Mouse (Mus musculus): ENCODE results near the gene Tex13c2. TPM values are rescaled to one million over a fixed set of nuclear protein-coding genes. Genes with fewer than 3 reads are reported as not detected.

Tex13c2 gene
- total RNA-seq (2017): not detected in 2 replicates

DNA sequence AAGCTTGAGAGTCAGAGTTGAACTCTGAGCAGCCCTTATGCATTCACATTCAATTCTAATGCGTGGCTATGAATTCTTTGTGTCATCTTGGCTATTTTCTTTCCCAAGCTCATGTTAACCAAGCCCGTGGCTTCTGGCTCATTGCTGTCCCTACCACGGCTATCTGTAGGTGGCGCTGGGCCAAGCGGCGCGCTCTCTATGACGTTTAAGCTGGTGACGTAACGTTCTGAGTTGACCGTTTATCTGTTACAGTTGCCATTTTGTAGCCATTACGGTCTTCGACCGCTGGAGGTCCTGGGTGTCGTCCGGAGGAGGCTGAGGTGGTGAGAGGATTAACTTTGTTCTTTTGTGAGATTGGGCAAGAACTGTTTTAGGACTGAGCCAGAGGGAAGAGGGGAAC is at the start of gene Tex13c2:
TSS of gene Tex13c2 (plus strand) at position 246 of the 400 bp plus-strand sequence.
- ATAC-seq (replicated peaks; ENCODE audit: low read depth, poor library complexity, severe bottlenecking): no peak

DNA sequence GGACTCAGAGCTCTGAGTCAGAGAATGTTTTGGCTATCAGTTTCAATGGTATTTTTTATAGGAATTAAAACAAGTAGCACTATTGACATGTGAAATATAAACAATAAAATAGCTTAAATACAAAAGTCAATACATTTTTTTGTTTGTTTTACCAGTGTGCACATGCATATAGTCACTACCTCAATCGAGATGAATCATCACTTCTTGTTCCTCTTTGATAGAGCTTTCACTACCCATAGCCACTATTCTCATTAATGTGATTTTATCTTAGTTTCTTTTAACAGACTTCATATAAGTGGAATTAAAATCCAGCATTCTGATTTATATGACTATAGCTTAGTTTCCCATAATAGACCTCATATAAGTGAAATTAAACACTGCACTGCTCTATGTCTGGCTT is 39.2 kb upstream of the Tex13c2 start:
- ATAC-seq (replicated peaks; ENCODE audit: low read depth, poor library complexity, severe bottlenecking): peak; percentile 72

DNA sequence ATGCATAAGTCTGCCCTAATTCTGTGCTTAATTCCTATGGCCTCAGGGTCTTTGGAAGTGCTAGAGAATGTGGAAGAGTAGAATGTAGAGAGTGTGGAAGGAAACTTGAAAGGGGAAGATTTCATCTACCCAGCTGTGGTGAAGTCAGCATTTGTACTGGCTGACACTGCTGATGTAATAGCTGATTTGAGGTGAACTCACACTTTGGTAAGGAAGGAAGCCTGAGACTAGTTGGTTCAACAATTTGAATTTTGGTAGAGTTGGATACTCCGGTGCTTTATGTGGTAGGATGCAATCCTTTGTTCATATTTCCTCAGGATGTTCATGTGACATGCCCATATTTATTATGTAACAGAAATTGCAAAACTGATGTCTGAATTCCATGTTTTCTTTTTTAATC is 36.5 kb upstream of the Tex13c2 start:
- no peak for ATAC-seq (replicated peaks; ENCODE audit: low read depth, poor library complexity, severe bottlenecking)

DNA sequence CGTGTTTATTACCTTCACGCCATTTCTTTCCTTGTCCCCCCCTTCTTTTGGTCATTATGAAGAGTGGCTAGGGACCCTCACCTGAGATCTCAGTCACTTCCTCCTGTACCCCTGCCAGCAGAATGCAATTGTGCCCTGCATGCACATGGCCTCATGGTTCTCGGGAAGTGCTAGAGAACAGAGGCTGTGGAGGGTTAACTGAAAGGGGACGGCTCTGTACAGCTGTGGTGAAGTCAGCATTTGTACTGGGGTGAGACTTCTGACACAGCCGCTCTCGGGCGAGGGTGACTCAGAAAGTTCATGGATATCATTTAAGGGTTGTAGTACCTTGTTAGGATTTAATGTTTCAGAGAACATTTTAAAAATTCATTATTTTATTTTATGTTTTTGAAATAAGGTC is 35.0 kb upstream of the Tex13c2 start:
- ATAC-seq (replicated peaks; ENCODE audit: low read depth, poor library complexity, severe bottlenecking): peak; percentile 63

DNA sequence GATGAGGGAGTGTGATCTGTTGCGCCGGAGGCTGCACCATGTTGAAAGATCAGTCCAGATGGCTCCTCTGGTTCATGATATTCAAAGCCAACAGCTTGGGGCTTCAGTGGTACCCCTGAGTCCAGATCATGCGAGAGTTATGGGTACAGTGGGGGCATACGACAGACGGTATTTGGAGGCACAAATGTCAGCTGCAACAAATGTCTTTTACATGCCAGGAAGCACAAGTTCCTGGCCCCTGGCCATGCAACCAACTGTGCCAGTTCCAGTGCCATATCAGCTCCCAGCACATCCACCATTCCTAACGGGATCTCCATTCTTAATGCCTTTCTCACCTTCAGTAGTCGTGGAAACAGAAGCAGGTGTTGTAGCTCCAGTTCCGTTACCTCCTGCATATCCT is 845 bp downstream of the Tex13c2 start:
- ATAC-seq (replicated peaks; ENCODE audit: low read depth, poor library complexity, severe bottlenecking): no peak

DNA sequence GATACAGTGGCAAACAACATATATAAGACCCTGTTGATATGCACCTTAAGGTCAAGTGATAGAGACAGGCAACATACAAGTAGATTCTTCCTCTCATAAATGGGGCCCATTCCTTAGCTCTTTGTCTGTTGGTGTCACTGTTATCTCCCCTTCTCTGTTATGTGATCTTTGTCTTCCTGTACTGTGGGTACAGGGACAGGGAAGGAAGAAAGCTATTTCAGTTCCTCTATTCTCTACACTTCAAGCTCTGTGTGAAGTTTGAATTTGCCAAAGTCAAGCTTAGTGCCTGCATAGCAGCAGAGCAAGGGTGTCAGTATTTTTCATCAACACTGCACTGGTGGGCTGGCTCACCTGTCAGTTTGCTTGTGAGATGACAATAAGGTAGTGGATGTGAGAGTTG is 11.0 kb downstream of the Tex13c2 start:
- peak; percentile 91 for ATAC-seq (replicated peaks; ENCODE audit: low read depth, poor library complexity, severe bottlenecking)

DNA sequence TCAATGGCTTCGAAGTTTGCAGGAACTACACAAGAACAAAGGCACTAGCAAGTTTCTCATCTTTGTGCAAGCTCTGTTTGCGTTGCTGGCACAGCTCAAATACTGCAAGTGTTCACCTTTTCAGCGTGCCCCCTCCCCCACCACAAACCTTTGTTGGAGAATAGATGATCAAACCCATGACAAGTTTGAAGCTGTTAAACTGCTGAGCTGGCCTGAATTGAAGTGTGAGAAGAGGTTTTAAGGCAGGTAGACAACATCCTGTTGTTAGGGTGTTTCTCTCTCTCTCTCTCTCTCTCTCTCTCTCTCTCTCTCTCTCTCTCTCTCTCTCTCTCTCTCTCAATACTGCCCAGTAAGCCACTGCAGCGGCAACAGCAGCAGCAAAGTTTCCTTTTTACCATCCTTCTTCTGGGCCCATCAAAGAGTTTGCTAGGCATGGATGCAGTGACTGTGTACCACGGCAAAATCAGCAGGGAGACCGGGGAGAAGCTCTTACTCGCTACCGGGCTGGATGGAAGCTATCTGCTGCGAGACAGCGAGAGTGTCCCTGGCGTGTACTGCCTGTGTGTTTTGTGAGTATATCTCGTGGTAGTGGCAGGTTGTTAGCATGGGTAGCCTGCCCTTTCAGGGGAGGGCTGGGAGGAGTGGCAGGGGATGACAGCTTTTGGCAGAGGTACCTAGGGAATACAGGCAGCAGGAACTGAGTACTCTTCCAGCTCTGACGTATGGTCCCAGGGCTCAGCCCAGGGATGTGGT is 13.0 kb downstream of the Tex13c2 start, which contains the start of gene Sh2d1a:
TSS of gene Sh2d1a (plus strand) at position 163 of the 753 bp plus-strand sequence.
- no peak for ATAC-seq (replicated peaks; ENCODE audit: low read depth, poor library complexity, severe bottlenecking)

DNA sequence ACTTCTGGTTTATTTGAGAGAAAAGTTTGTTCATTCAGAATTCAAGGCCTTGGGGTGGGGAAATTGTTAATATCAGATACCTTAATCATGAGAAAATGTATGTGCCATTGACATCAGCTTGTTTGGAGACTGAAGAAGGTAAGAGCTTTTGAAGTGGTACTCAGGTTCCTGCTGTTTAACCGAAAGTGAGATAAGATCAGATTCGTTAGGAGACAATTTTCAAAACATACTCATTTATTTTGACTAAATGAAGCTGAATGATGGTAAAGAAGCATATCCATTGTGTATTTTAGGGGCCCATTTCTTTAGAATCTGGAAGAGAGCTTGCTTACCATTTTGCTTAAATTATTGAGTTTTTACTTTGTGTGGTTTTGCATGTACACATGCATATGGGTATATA is 21.6 kb downstream of the Tex13c2 start:
- no peak for ATAC-seq (replicated peaks; ENCODE audit: low read depth, poor library complexity, severe bottlenecking)

DNA sequence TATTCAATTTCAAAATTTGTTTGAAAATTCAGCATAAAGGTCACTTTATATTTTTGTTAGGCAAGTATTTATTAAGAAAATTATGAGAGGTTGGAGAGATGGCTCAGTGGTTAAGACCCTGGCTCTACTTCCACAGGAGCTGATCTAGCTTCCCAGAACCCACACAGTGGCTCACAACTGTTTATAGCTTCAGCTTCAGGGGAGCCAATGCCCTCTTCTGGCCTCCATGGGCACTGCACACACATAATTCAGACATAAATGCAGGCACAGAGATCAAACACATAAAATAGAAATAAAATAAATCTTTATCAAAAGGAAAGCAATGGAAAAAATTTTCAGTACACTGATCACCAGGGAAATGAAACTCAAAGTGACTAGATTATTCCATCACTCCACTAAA is 23.1 kb downstream of the Tex13c2 start:
- ATAC-seq (replicated peaks; ENCODE audit: low read depth, poor library complexity, severe bottlenecking): peak; percentile 65

DNA sequence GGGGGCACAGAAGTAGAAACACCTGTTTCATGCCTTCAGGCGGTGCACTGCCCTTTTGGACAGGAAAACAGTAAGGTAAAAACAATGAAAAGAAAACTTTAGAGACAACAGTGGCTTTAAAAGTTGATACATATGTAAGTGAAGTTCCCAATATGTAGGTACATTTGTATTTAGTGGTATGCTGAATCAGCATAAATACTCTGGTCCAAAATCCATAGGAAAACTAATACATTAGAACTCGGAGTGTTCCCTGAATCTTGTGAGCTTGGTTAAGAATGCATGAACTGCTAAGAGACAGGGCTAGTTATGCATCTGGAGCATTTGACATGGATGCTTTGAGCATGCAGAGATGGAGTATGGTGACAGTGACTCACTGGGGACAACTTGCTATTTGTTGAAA is 33.4 kb downstream of the Tex13c2 start:
- ATAC-seq (replicated peaks; ENCODE audit: low read depth, poor library complexity, severe bottlenecking): no peak

DNA sequence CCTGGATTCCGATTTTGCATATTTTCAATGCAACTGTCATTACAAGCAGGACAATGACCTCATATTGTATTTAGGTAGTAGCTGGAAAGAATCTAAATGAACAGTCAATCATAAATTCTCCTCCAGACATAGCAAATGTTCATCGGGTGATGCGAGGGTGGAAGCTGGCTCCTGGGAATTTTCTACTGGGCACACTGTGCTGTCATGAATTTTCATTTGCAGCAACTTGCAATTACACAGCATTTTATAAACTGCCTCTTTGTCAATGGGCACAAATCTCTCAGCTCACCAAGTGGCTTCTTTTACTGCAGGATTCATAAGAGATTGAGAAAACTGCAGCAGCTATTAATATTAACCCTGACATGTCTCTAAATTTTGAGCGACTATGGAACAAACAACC is 41.2 kb downstream of the Tex13c2 start:
- no peak for ATAC-seq (replicated peaks; ENCODE audit: low read depth, poor library complexity, severe bottlenecking)

DNA sequence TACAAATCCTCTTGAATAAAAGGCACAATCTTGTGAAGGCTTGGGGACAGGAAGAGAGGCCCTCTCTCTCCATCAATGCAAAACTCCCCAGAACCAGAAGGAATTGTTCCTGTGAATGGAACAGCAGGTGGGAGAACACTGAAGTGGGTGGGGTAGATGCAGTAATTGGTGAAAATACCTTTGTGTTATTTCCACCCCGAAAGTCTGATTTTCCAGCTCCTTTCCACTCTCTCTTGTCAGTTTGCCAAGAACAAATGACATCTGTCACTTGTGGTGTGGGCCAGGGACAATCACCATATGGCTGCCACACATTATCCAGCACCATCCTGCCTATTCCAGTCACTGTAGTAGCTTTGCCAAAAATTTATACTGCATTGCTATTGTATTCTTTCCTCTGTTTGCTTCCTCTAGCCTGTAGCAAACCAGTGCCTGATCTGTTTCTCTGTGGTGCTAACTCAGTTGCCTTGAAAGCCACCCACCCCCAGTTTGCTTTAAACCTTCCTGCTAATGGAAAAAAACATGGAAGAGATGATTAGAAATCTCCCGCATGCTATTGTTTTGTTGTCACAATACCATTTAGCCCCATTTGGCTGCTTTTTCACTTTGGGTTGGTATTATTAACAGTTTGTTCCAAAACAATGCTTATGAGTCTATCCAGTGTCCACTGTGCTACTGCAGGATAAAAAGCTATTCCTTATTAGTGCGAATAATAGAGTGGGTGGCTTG is 50.7 kb downstream of the Tex13c2 start:
- ATAC-seq (replicated peaks; ENCODE audit: low read depth, poor library complexity, severe bottlenecking): 0 out of 2 replicates have a peak, but pooled peaks have one; percentile 29

DNA sequence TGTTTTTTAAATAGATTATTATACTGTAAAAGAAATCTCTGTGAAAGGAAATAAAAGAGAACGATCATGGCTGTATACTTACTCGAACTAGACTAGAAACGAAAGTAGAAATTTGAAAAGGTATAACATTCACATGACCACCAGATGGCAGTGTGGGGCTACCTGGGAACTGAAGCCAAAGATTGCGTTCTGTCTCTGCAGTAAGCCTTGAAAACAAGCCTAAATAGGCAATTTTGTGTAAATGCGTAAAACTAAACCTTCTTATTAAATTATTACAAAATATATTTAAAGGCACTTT is 51.2 kb downstream of the Tex13c2 start:
- ATAC-seq (replicated peaks; ENCODE audit: low read depth, poor library complexity, severe bottlenecking): peak; percentile 93

Other genes with a start within 250 kb of the Tex13c2 start
- not detected in 2 replicates for gene Sh2d1a, start 12.8 kb downstream of the Tex13c2 start, total RNA-seq (2017)

Data from common myeloid progenitor, adult 5-6 weeks (primary cell).